Mouse (Mus musculus) ES-CJ7 (cell line): ENCODE measurements around the gene Rassf5.

Source experiments
- DNase-seq: peaks from one replicate; pipeline ENCODE4 v3.0.0; 2011; ENCODE audit warnings: low read depth, low spot score

The Rassf5 gene

GRCm38 (mm10) chr1:131138191-131139016 is 106.7 kb downstream of the Rassf5 start, which contains the start of gene Dyrk3:
Dyrk3 (minus strand) TSS chr1:131138340.
- DNase-seq: peak; percentile 97

- DNase-seq: no peak
These were observed 107.3 kb downstream of the Rassf5 start for GRCm38 (mm10) chr1:131137717-131138118.

- DNase-seq: no peak
These were observed 107.9 kb downstream of the Rassf5 start for GRCm38 (mm10) chr1:131137111-131137510.

GRCm38 (mm10) chr1:131135960-131136629 is 109.0 kb downstream of the Rassf5 start:
- DNase-seq: no peak

DNA sequence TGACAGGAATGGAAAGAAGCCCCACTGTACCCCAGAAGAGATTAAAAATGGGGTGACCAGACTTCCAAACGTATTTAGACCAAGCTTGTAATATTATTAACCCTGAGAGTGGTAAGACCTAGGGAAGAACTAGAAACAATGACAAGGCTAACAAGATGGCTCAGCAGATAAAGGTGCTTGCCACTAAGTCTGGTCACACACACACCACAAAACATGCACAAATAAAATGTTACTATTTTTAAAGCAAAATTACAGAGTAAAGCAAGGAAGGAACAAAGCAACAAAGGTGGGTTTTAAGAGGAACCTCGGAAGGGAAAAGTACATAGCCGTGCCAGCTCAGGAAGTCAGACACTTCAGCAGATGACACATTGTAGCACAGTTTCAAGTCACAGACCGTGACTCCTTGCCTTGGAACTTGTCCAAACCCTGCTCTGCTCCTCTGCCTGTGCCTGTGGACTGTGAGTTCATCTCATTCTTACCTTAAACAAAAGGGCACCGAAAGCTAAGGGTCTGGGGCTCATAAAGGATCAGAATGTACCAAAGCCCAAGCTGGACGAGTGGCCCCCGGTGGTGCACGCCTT is 110.0 kb downstream of the Rassf5 start:
- no peak for DNase-seq

DNA sequence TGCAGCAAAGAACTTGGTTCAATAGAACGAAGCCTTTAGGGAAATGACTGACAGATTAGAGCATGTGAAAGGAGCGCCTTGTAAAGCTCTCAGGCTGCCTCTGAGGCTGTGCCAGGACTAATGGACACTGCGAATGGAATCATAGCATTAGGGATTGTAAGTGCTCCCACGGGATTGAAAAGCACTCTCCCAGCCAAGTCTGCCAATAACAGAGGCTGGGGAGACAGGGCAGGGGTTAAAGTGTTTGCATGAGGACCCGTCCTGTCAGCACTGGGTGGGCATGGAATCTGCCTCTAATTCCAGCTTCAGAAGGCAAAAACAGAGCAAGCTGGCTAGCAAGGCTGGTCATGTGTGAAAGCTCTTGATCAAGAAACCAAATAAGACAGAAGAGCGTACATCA is 110.8 kb downstream of the Rassf5 start:
- DNase-seq: no peak
